Mouse (Mus musculus) lung, embryonic 15.5 days (tissue): Measurements from ENCODE around the gene Ccng2. TPM values are rescaled to one million over a fixed set of nuclear protein-coding genes. Genes with fewer than 3 reads are reported as not detected.

Experiments used
- ATAC-seq: fragments of 200-750 bp; cut with Nextera tagmentation; 2 replicates; pipeline ENCODE4 v1.8.0; 2017; ENCODE audit warnings: moderate number of reproducible peaks, borderline replicate concordance; ENCODE audit not compliant: low FRiP score, low TSS enrichment; ENCODE audit errors: extremely low read depth
- H3K27ac ChIP-seq: fragments of 300-500 bp; sonication (generic); 2 replicates; pipeline ENCODE4 v1.5.1; 2015; ENCODE audit warnings: moderate library complexity, mild to moderate bottlenecking, inconsistent platforms
- H3K27me3 ChIP-seq: fragments of 300-500 bp; sonication (generic); 2 replicates; pipeline ENCODE4 v1.6.1; 2015; ENCODE audit warnings: inconsistent platforms
- H3K36me3 ChIP-seq: fragments of 300-500 bp; sonication (generic); 2 replicates; pipeline ENCODE4 v1.6.1; 2015; ENCODE audit warnings: inconsistent platforms
- H3K4me1 ChIP-seq: fragments of 300-500 bp; sonication (generic); 2 replicates; pipeline ENCODE4 v1.6.1; 2015; ENCODE audit warnings: inconsistent platforms
- H3K4me2 ChIP-seq: fragments of 300-500 bp; sonication (generic); 2 replicates; pipeline ENCODE4 v1.6.1; 2015; ENCODE audit warnings: inconsistent platforms, mild to moderate bottlenecking, moderate library complexity
- H3K4me3 ChIP-seq: fragments of 300-500 bp; sonication (generic); 2 replicates; pipeline ENCODE4 v1.5.1; 2015; ENCODE audit warnings: mild to moderate bottlenecking, inconsistent platforms
- H3K9ac ChIP-seq: fragments of 300-500 bp; sonication (generic); 2 replicates; pipeline ENCODE4 v1.6.1; 2015; ENCODE audit warnings: inconsistent platforms
- H3K9me3 ChIP-seq: fragments of 300-500 bp; sonication (generic); 2 replicates; pipeline ENCODE4 v1.6.1; 2016; ENCODE audit warnings: inconsistent platforms
- WGBS: fragments of 180-500 bp; shearing (Covaris S2); methylation state at CpG from one replicate; pipeline ENCODE4 v1.1.7; 2015; 5-methylcytosine and 5-hydroxymethylcytosine counted together
- polyA plus RNA-seq: library from polyadenylated mRNA; unstranded; fragments of >200 nt; fragmentation: Nextera tagmentation; extraction: Ambion mirVana; gene quantifications from 2 replicates; pipeline ENCODE4 v1.2.1, GENCODE M21; 2015

Gene Ccng2
- polyA plus RNA-seq, 1 experiment from 2014 or later = 67.6 TPM

DNA sequence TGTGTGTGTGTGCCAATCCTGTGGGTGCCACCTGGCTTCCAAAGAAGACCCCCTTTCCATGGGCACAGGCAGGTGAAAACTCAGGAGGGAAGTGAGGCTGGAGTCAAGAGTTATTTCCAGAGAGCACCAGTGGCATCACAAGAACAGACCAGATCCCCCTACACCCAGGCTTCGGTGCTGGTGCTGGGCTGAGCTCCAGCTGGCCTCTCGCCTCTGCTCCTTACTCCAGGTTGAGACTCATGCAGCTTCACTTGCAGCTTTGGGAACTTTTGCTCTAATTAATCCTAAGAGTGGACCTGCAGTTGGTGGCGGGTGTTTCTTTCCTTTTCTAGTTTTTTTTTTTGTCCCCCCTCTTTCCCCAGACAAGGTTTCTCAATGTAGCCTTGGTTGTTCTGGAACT is 30.3 kb downstream of the Ccng2 start:
- no peak for ATAC-seq
- Histone ChIP-seq H3K9ac (no peak overlapping the region), H3K4me2 (no peak overlapping the region), H3K27ac (no peak overlapping the region), H3K4me1 (no peaks in the 10 kb centered on the region), H3K36me3 (no peaks in the 10 kb centered on the region), H3K27me3 (no peaks in the 10 kb centered on the region), H3K9me3 (no peaks in the 10 kb centered on the region), H3K4me3 (no peak overlapping the region)
- WGBS = 81% methylated on average over 3 of the region's 3 CpGs

DNA sequence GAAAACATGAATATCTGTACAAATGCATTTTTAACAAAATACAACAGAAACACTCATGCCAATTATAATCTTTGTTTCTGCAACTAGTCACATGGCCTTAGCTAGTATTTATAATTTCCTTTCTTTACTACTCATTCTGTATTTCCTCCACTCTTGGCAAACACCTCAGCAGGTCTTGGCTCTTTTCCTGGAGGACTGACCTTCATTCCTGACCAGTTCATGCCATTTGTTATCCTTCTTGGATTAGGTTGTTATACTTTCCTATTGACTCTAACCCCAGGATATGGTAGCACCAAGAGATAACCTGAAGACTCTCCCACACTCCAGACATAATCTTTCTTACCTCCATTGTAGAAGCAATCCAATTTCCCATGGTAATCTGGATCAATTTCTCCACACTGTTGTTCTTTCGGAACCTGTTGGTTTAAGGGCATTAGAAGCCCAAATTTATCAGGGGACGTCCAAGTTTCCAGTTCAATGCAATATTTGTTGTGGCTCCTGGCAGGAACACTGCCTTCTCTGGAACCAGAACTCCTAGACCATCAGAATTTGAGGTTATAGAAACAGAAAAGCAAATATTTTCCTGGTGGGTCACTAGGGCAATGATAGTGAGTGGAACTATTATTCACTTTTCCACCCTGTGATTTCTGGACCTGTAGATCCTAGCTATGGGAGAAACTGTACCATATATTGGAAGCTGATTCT is 38.2 kb downstream of the Ccng2 start:
- Histone ChIP-seq H3K9me3 (no peaks in the 10 kb centered on the region), H3K4me3 (no peak overlapping the region), H3K4me1 (no peaks in the 10 kb centered on the region), H3K9ac (no peak overlapping the region), H3K27ac (no peak overlapping the region), H3K4me2 (no peak overlapping the region), H3K27me3 (no peaks in the 10 kb centered on the region), H3K36me3 (no peaks in the 10 kb centered on the region)
- ATAC-seq = no peak
- WGBS = 62% methylated on average over 2 of the region's 2 CpGs

DNA sequence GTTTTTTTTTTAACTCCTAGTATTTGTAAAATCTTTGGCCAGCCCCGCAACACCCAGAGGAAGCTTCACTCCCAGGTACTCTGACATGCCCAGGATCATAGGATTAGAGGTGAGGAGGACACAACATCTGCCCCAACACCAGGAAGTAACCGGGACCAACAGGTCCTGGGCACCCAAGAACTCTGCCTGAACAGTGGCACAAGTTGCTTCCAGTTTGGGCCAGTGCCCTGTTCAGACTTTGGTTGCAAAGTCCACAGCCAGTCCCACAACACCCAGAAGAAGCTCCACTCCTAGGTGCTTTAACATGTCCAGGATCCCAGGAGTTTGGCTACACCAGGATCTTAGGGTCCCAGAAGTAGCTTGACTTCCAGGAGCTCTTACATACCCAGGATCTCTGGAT is 41.9 kb downstream of the Ccng2 start:
- H3K27ac ChIP-seq = no peak overlapping the region
- no peak overlapping the region for H3K4me2 ChIP-seq
- WGBS = 80% methylated on average over 2 of the region's 2 CpGs
- H3K27me3 ChIP-seq = no peaks in the 10 kb centered on the region
- H3K4me3 ChIP-seq = no peak overlapping the region
- H3K36me3 ChIP-seq = no peaks in the 10 kb centered on the region
- H3K9ac ChIP-seq = no peak overlapping the region
- H3K9me3 ChIP-seq = no peaks in the 10 kb centered on the region
- H3K4me1 ChIP-seq = no peaks in the 10 kb centered on the region
- no peak for ATAC-seq

DNA sequence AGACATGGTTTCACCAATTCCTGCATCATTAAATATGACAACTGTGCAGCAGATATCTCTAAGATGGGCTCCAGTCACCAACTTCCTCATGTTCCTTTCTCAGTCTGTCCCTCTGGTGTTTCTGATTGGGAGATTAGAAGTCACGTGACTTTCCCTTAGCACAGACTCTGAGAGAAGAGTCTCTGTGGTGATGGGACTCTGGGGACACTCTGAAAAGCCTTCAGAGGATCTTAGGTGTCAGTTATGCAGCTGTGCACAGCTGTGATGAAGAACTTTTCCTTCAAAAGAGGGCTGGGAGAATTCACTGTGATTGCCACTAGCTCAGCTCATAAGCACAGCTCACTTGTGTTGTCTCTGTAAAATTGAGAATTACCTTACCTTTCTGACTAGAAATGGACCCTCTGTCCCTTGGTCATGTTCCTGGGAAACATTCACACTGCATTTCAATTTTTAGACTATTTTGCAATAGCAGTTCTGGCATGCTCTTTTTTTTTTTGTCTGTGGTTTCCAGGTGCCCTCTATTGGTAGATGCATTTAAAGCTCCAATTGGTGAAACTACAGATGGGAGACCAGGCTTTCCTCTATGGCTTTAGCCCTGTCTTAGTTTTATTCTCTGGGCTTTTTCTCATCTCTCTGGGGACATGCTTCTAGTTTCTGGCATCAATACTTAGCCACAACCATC is 56.4 kb downstream of the Ccng2 start:
- H3K9ac ChIP-seq = no peak overlapping the region
- no peaks in the 10 kb centered on the region for H3K36me3 ChIP-seq
- H3K27me3 ChIP-seq = no peaks in the 10 kb centered on the region
- WGBS = 34% methylated on average over 1 of the region's 1 CpGs
- H3K4me1 ChIP-seq = no peaks in the 10 kb centered on the region
- ATAC-seq = no peak
- H3K27ac ChIP-seq = no peak overlapping the region
- no peak overlapping the region for H3K4me3 ChIP-seq
- no peaks in the 10 kb centered on the region for H3K9me3 ChIP-seq
- H3K4me2 ChIP-seq = no peak overlapping the region

Other genes with a start within 250 kb of the Ccng2 start
- 1.5 and 1.7 TPM in 2 replicates for gene Sowahb, start 222.2 kb upstream of the Ccng2 start, polyA plus RNA-seq
- gene Sept11, start 173.8 kb upstream of the Ccng2 start, polyA plus RNA-seq = 161 and 168 TPM in 2 replicates
- gene Ccni, start 60.8 kb upstream of the Ccng2 start, polyA plus RNA-seq = 124 and 132 TPM in 2 replicates
- gene 2010109A12Rik, start 60.7 kb upstream of the Ccng2 start, polyA plus RNA-seq = 1.1 and 1.8 TPM in 2 replicates